Mouse (Mus musculus): ENCODE data around the gene Slc25a31. TPM values are rescaled to one million over a fixed set of nuclear protein-coding genes. Genes with fewer than 3 reads are reported as not detected.
A peak's percentile ranks its signal among the peaks of the same experiment; 100 is the strongest.

The Slc25a31 gene
- polyA plus RNA-seq, 1 experiment from 2014 or later: 0.64 TPM

GRCm38 (mm10) chr3:40695162-40695561 lies 13.5 kb upstream of the Slc25a31 start:
- no peak for ATAC-seq (replicated peaks; ENCODE audit: extremely low read depth, insufficient read depth, low FRiP score)
- WGBS: 97% methylated on average over 2 of the region's 2 CpGs
- no peaks in the 10 kb centered on the region for H3K27me3 ChIP-seq (ENCODE audit: control insufficient read depth, insufficient read depth, low read length)
- no peaks in the 10 kb centered on the region for H3K9me3 ChIP-seq (replicated peaks; ENCODE audit: control insufficient read depth, low read length)
- no peak overlapping the region for H3K27ac ChIP-seq (ENCODE audit: low read length)
- H3K4me3 ChIP-seq (ENCODE audit: low read length): no peak overlapping the region
- 0 out of 2 replicates have a peak, but pooled peaks cover 5% of the 10 kb centered on the region for H3K36me3 ChIP-seq (ENCODE audit: control insufficient read depth, insufficient read depth)
- H3K9ac ChIP-seq (ENCODE audit: low read length): no peak overlapping the region
- no peak overlapping the region for H3K4me2 ChIP-seq (ENCODE audit: low read depth, low read length)
- peaks cover 10% of the 10 kb centered on the region for H3K4me1 ChIP-seq (ENCODE audit: control insufficient read depth, insufficient read depth, low read length)

- Histone ChIP-seq H3K9me3 (replicated peaks; ENCODE audit: control insufficient read depth, low read length) (no peaks in the 10 kb centered on the region), H3K4me3 (ENCODE audit: low read length) (no peak overlapping the region), H3K4me1 (ENCODE audit: control insufficient read depth, insufficient read depth, low read length) (peaks cover 5% of the 10 kb centered on the region), H3K36me3 (ENCODE audit: control insufficient read depth, insufficient read depth) (0 out of 2 replicates have a peak, but pooled peaks cover 7% of the 10 kb centered on the region), H3K27me3 (ENCODE audit: control insufficient read depth, insufficient read depth, low read length) (no peaks in the 10 kb centered on the region), H3K27ac (ENCODE audit: low read length) (no peak overlapping the region), H3K4me2 (ENCODE audit: low read depth, low read length) (no peak overlapping the region), H3K9ac (ENCODE audit: low read length) (no peak overlapping the region)
- no peak for ATAC-seq (replicated peaks; ENCODE audit: extremely low read depth, insufficient read depth, low FRiP score)
- WGBS: 79% methylated on average over 3 of the region's 3 CpGs
Observed at GRCm38 (mm10) chr3:40698834-40699233, 9.8 kb upstream of the Slc25a31 start.

GRCm38 (mm10) chr3:40704816-40705430 lies 3.7 kb upstream of the Slc25a31 start:
- no peaks in the 10 kb centered on the region for H3K9me3 ChIP-seq (replicated peaks; ENCODE audit: control insufficient read depth, low read length)
- H3K9ac ChIP-seq (ENCODE audit: low read length): no peak overlapping the region
- ATAC-seq (replicated peaks; ENCODE audit: extremely low read depth, insufficient read depth, low FRiP score): no peak
- no peaks in the 10 kb centered on the region for H3K27me3 ChIP-seq (ENCODE audit: control insufficient read depth, insufficient read depth, low read length)
- WGBS: 55% methylated on average over 5 of the region's 5 CpGs
- H3K4me2 ChIP-seq (ENCODE audit: low read depth, low read length): no peak overlapping the region
- no peaks in the 10 kb centered on the region for H3K4me1 ChIP-seq (ENCODE audit: control insufficient read depth, insufficient read depth, low read length)
- H3K27ac ChIP-seq (ENCODE audit: low read length): no peak overlapping the region
- no peak overlapping the region for H3K4me3 ChIP-seq (ENCODE audit: low read length)
- 0 out of 2 replicates have a peak, but pooled peaks cover 4% of the 10 kb centered on the region for H3K36me3 ChIP-seq (ENCODE audit: control insufficient read depth, insufficient read depth)

- Histone ChIP-seq H3K27ac (ENCODE audit: low read length) (no peak overlapping the region), H3K9me3 (replicated peaks; ENCODE audit: control insufficient read depth, low read length) (no peaks in the 10 kb centered on the region), H3K4me1 (ENCODE audit: control insufficient read depth, insufficient read depth, low read length) (no peaks in the 10 kb centered on the region), H3K9ac (ENCODE audit: low read length) (no peak overlapping the region), H3K36me3 (ENCODE audit: control insufficient read depth, insufficient read depth) (no peaks in the 10 kb centered on the region), H3K4me2 (ENCODE audit: low read depth, low read length) (no peak overlapping the region), H3K4me3 (ENCODE audit: low read length) (no peak overlapping the region), H3K27me3 (ENCODE audit: control insufficient read depth, insufficient read depth, low read length) (no peaks in the 10 kb centered on the region)
- 45% methylated on average over 1 of the region's 1 CpGs for WGBS
- ATAC-seq (replicated peaks; ENCODE audit: extremely low read depth, insufficient read depth, low FRiP score): no peak
Observed at GRCm38 (mm10) chr3:40716056-40716455, 7.4 kb downstream of the Slc25a31 start.

GRCm38 (mm10) chr3:40719022-40719421 lies 10.4 kb downstream of the Slc25a31 start:
- Histone ChIP-seq H3K4me1 (ENCODE audit: control insufficient read depth, insufficient read depth, low read length) (no peaks in the 10 kb centered on the region), H3K4me3 (ENCODE audit: low read length) (no peak overlapping the region), H3K36me3 (ENCODE audit: control insufficient read depth, insufficient read depth) (no peaks in the 10 kb centered on the region), H3K27me3 (ENCODE audit: control insufficient read depth, insufficient read depth, low read length) (no peaks in the 10 kb centered on the region), H3K9ac (ENCODE audit: low read length) (no peak overlapping the region), H3K9me3 (replicated peaks; ENCODE audit: control insufficient read depth, low read length) (no peaks in the 10 kb centered on the region), H3K4me2 (ENCODE audit: low read depth, low read length) (no peak overlapping the region), H3K27ac (ENCODE audit: low read length) (no peak overlapping the region)
- WGBS: 41% methylated on average over 3 of the region's 3 CpGs
- ATAC-seq (replicated peaks; ENCODE audit: extremely low read depth, insufficient read depth, low FRiP score): no peak

GRCm38 (mm10) chr3:40738381-40738912 lies 29.8 kb downstream of the Slc25a31 start:
- no peaks in the 10 kb centered on the region for H3K36me3 ChIP-seq (ENCODE audit: control insufficient read depth, insufficient read depth)
- H3K27me3 ChIP-seq (ENCODE audit: control insufficient read depth, insufficient read depth, low read length): no peaks in the 10 kb centered on the region
- no peak overlapping the region for H3K4me3 ChIP-seq (ENCODE audit: low read length)
- WGBS: 69% methylated on average over 6 of the region's 6 CpGs
- ATAC-seq (replicated peaks; ENCODE audit: extremely low read depth, insufficient read depth, low FRiP score): no peak
- no peaks in the 10 kb centered on the region for H3K4me1 ChIP-seq (ENCODE audit: control insufficient read depth, insufficient read depth, low read length)
- no peak overlapping the region for H3K4me2 ChIP-seq (ENCODE audit: low read depth, low read length)
- H3K9ac ChIP-seq (ENCODE audit: low read length): no peak overlapping the region
- H3K27ac ChIP-seq (ENCODE audit: low read length): no peak overlapping the region
- H3K9me3 ChIP-seq (replicated peaks; ENCODE audit: control insufficient read depth, low read length): no peaks in the 10 kb centered on the region

GRCm38 (mm10) chr3:40744024-40744835 lies 35.6 kb downstream of the Slc25a31 start, which contains the start of gene Hspa4l:
Hspa4l (plus strand) TSS chr3:40744495.
- 27% methylated on average over 16 of the region's 16 CpGs for WGBS
- H3K9me3 ChIP-seq (replicated peaks; ENCODE audit: control insufficient read depth, low read length): no peaks in the 10 kb centered on the region
- H3K4me1 ChIP-seq (ENCODE audit: control insufficient read depth, insufficient read depth, low read length): peaks cover 6% of the 10 kb centered on the region; the same call in 1 of the 2 replicates
- no peak for ATAC-seq (replicated peaks; ENCODE audit: extremely low read depth, insufficient read depth, low FRiP score)
- H3K4me2 ChIP-seq (ENCODE audit: low read depth, low read length): peak within 1 kb of the TSS; percentile 92
- H3K27me3 ChIP-seq (ENCODE audit: control insufficient read depth, insufficient read depth, low read length): no peaks in the 10 kb centered on the region
- peak within 1 kb of the TSS; percentile 94 for H3K4me3 ChIP-seq (ENCODE audit: low read length)
- peak within 1 kb of the TSS; percentile 92 for H3K9ac ChIP-seq (ENCODE audit: low read length)
- H3K27ac ChIP-seq (ENCODE audit: low read length): peak within 1 kb of the TSS; percentile 87
- H3K36me3 ChIP-seq (ENCODE audit: control insufficient read depth, insufficient read depth): no peaks in the 10 kb centered on the region

GRCm38 (mm10) chr3:40744836-40745660 lies 36.4 kb downstream of the Slc25a31 start:
- ATAC-seq (replicated peaks; ENCODE audit: extremely low read depth, insufficient read depth, low FRiP score): peak; percentile 95
- Histone ChIP-seq H3K9ac (ENCODE audit: low read length) (peak overlapping the region; percentile 92), H3K9me3 (replicated peaks; ENCODE audit: control insufficient read depth, low read length) (no peaks in the 10 kb centered on the region), H3K27me3 (ENCODE audit: control insufficient read depth, insufficient read depth, low read length) (no peaks in the 10 kb centered on the region), H3K36me3 (ENCODE audit: control insufficient read depth, insufficient read depth) (no peaks in the 10 kb centered on the region), H3K27ac (ENCODE audit: low read length) (peak overlapping the region; percentile 87), H3K4me3 (ENCODE audit: low read length) (peak overlapping the region; percentile 94), H3K4me2 (ENCODE audit: low read depth, low read length) (peak overlapping the region; percentile 92), H3K4me1 (ENCODE audit: control insufficient read depth, insufficient read depth, low read length) (peaks cover 6% of the 10 kb centered on the region; the same call in 1 of the 2 replicates)
- WGBS: under 1% methylated on average over 74 of the region's 93 CpGs

Measured in heart, embryonic 16.5 days (tissue).